Mouse (Mus musculus) lung, postnatal 0 days (tissue): ENCODE measurements around the gene Agfg1. TPM values are rescaled to one million over a fixed set of nuclear protein-coding genes. Genes with fewer than 3 reads are reported as not detected.
"Not testable (repeated sequence)": the region's sequence is repeated elsewhere in the genome, so short reads cannot be mapped to it uniquely, and the experiment has no call there.

Experiments used
- ATAC-seq: fragments of 200-750 bp; cut with Nextera tagmentation; 2 replicates; pipeline ENCODE4 v1.8.0; 2017; ENCODE audit warnings: moderate library complexity
- DNase-seq: peaks from one replicate; pipeline ENCODE4 v3.0.0-alpha.2; 2016; ENCODE audit warnings: low spot score
- H3K27ac ChIP-seq: fragments of 300-500 bp; sonication (generic); 2 replicates; pipeline ENCODE4 v1.5.1; 2014; ENCODE audit warnings: antibody characterized with exemption, mild to moderate bottlenecking, low read length, mixed read lengths
- H3K27me3 ChIP-seq: fragments of 300-500 bp; sonication (generic); replicated peaks from 2 replicates; pipeline ENCODE4 v1.6.1; 2014; ENCODE audit warnings: low read length, mixed read lengths; ENCODE audit not compliant: insufficient read depth
- H3K36me3 ChIP-seq: fragments of 300-500 bp; sonication (generic); 2 replicates; pipeline ENCODE4 v1.6.1; 2014; ENCODE audit warnings: low read length, mixed read lengths; ENCODE audit not compliant: insufficient read depth
- H3K4me1 ChIP-seq: fragments of 300-500 bp; sonication (generic); 2 replicates; pipeline ENCODE4 v1.6.1; 2014; ENCODE audit warnings: antibody characterized with exemption, low read depth, low read length, mixed read lengths; ENCODE audit not compliant: insufficient read depth
- H3K4me2 ChIP-seq: fragments of 300-500 bp; sonication (generic); replicated peaks from 2 replicates; pipeline ENCODE4 v1.6.1; 2014; ENCODE audit warnings: low read depth, mild to moderate bottlenecking, low read length, moderate library complexity, mixed read lengths
- H3K4me3 ChIP-seq: fragments of 300-500 bp; sonication (generic); 2 replicates; pipeline ENCODE4 v1.5.1; 2014; ENCODE audit warnings: low read depth, low read length
- H3K9ac ChIP-seq: fragments of 300-500 bp; sonication (generic); replicated peaks from 2 replicates; pipeline ENCODE4 v1.6.1; 2014; ENCODE audit warnings: low read depth, mild to moderate bottlenecking
- H3K9me3 ChIP-seq: fragments of 300-500 bp; sonication (generic); 2 replicates; pipeline ENCODE4 v1.6.1; 2016; ENCODE audit warnings: low read length, mixed read lengths
- CTCF ChIP-seq: IDR thresholded peaks from 2 replicates; pipeline ENCODE4 v1.5.1; 2016; ENCODE audit warnings: antibody characterized with exemption, mild to moderate bottlenecking
- EP300 ChIP-seq: IDR thresholded peaks from 2 replicates; pipeline ENCODE4 v1.6.1; 2016; ENCODE audit warnings: antibody characterized with exemption, mild to moderate bottlenecking, control low read depth
- WGBS: fragments of 180-500 bp; shearing (Covaris S2); extraction: QIAGEN DNeasy Blood & Tissue Kit; methylation state at CpG from one replicate; pipeline ENCODE4 v1.1.7; 2014; 5-methylcytosine and 5-hydroxymethylcytosine counted together
- microRNA-seq: library from miRNA; unstranded; fragments of <30 nt; microRNA quantifications from one replicate; pipeline ENCODE4, GENCODE M21; 2016
- polyA plus RNA-seq: library from polyadenylated mRNA; unstranded; fragments of >200 nt; fragmentation: Nextera tagmentation; extraction: Ambion mirVana; gene quantifications from 2 replicates; pipeline ENCODE4 v1.2.1, GENCODE M21; 2015

Gene Agfg1
- polyA plus RNA-seq, 1 experiment from 2014 or later, result 28.3 TPM

DNA sequence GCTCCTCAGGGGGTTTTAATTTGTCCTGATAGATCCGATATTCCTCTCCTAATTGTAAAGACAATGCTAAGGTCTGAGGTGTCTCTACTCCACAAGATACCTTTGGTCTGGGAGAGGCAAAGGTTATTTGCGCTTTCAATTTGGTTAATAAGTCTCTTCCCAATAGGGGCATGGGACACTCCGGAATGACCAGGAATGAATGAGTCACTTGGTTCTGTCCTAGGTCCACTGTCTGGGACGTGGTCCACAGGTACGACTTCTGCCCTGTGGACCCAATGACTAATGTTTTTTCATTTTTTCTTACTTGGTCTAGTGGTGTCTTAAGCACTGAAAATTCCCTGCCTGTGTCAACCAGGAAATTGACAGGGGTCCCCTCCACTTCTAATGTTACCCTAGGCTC lies 99.4 kb downstream of the Agfg1 start:
- ATAC-seq (no peak), DNase-seq (no peak)
- Histone ChIP-seq H3K9me3 (no peaks in the 10 kb centered on the region), H3K27me3 (no peaks in the 10 kb centered on the region), H3K27ac (no peak overlapping the region), H3K4me1 (no peaks in the 10 kb centered on the region), H3K4me2 (no peak overlapping the region), H3K36me3 (no peaks in the 10 kb centered on the region), H3K4me3 (no peak overlapping the region), H3K9ac (no peak overlapping the region)
- no peak for TF ChIP-seq CTCF
- TF ChIP-seq EP300, result no peak
- 92% methylated on average over 5 of the region's 5 CpGs for WGBS

DNA sequence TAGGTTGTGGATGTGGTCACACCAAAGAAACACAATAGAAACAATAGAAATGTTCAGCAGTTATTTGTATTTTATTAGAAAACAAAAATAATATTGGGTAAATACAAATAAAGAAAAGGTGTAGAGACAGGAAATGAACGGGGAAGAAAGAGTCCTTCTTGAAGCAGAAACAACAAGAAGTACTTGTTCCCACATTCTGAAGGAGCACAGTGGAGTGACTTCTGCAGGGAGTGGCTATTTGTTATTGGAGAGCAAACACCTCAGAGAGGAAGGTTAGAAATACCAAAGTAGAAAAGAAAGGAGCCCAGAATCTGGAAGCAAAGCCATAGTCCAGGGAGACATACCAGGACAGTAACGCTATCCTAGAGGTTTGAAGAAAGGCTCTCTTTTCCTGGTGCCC lies 103.2 kb downstream of the Agfg1 start:
- TF ChIP-seq EP300, result peak; percentile 73

DNA sequence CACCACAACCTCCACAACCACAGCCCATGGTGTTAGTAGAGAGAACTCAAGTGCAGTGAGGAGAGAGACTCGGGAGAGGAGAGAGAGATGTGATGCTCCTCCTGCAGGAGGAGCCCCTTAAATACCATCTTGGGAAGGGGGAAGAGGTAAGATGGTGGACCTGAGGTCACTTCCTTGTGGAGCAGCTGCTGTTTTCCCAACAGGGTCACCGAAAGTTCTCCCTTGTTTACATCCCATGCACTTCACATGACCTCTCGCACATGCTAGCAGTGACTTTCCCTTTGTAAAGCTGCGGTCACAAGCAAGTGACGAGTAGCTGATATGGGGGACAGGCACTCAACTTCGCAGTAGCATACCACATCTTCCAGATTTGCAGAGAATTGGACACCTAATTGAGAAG lies 104.0 kb downstream of the Agfg1 start, which contains the start of gene A030003K21Rik:
TSS of gene A030003K21Rik (minus strand) at position 94 of the 400 bp plus-strand sequence.
- not testable (repeated sequence) for H3K9me3 ChIP-seq, H3K4me2 ChIP-seq, DNase-seq, H3K4me1 ChIP-seq, H3K9ac ChIP-seq, H3K4me3 ChIP-seq, H3K27me3 ChIP-seq, H3K36me3 ChIP-seq, H3K27ac ChIP-seq
- WGBS, result no CpG with 5 or more reads among the region's 6 CpGs
- ATAC-seq, result peak; percentile 59

More for the DNA sequence above, 103.2 kb downstream of the Agfg1 start:
- H3K4me1 ChIP-seq, H3K9ac ChIP-seq, H3K9me3 ChIP-seq, H3K36me3 ChIP-seq, H3K27me3 ChIP-seq, H3K27ac ChIP-seq, H3K4me3 ChIP-seq, H3K4me2 ChIP-seq: not testable (repeated sequence)
- peak; percentile 90 for ATAC-seq
- peak; percentile 77 for DNase-seq
- WGBS, result 34% methylated on average over 1 of the region's 2 CpGs

DNA sequence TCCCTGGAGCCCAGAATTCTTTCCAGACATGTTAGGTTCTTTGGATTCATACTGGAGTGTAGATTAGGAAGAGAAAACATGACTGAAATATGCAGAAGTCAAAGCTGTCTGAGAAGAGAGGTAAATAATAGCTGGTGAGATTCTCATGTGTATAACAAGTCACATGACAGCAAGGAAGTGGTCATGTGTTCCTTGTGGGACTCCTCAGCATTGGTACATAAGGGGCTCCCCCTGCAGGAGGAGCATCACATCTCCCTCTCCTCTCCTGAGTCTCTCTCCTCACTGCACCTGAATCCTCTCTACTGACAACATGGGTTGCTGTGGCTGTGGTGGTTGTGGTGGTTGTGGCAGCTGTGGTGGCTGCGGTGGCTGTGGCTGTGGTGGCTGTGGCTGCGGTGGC lies 106.7 kb downstream of the Agfg1 start:
- not testable (repeated sequence) for H3K4me2 ChIP-seq, H3K4me1 ChIP-seq, H3K27me3 ChIP-seq, ATAC-seq, H3K36me3 ChIP-seq, DNase-seq, H3K9ac ChIP-seq, H3K27ac ChIP-seq, H3K4me3 ChIP-seq, H3K9me3 ChIP-seq
- WGBS, result 100% methylated on average over 2 of the region's 2 CpGs
- 0 out of 2 replicates have a peak, but pooled peaks have one; percentile 5 for TF ChIP-seq CTCF

DNA sequence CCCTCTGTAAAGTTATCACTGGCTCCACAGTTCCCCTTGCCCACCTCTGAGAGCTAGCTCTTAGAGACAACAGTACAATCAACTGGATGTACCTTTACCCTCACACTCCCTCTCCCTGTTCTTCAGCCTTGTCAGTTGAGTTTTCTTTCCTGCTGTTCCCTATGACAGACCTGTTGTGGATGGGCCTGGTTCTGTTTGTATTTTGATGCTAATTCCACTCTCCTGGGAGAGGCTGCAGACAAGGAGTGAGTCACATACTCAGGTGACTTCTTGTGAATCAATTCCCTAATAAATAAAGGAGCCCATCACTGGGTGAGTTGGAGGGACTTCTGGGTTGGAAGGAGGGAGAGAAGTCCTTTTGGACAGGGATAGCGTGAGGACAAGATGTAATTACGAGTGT lies 109.3 kb downstream of the Agfg1 start:
- Histone ChIP-seq H3K36me3 (no peaks in the 10 kb centered on the region), H3K9ac (no peak overlapping the region), H3K4me1 (no peaks in the 10 kb centered on the region), H3K9me3 (no peaks in the 10 kb centered on the region), H3K4me3 (no peak overlapping the region), H3K27ac (no peak overlapping the region), H3K4me2 (no peak overlapping the region), H3K27me3 (no peaks in the 10 kb centered on the region)
- 79% methylated on average over 2 of the region's 2 CpGs for WGBS
- DNase-seq (no peak), ATAC-seq (no peak)
- TF ChIP-seq CTCF, result no peak
- no peak for TF ChIP-seq EP300

Small RNA genes within 50 kb of the gene (microRNA-seq; reads per million reads assigned to microRNA genes)
- not detected for gene Gm22396

Other genes with a start within 250 kb of the Agfg1 start
- 170 and 180 TPM in 2 replicates for gene Mff, start 114.6 kb upstream of the Agfg1 start, polyA plus RNA-seq
- gene Tm4sf20, start 71.0 kb upstream of the Agfg1 start, polyA plus RNA-seq, result 0.07 TPM in 1 of 2 replicates, not detected in the other
- not detected in 2 replicates for gene Gm47791, start 68.2 kb upstream of the Agfg1 start, polyA plus RNA-seq
- gene A030005L19Rik, start 73.8 kb downstream of the Agfg1 start, polyA plus RNA-seq, result not detected in 2 replicates
- not detected in 2 replicates for gene A030014E15Rik, start 85.4 kb downstream of the Agfg1 start, polyA plus RNA-seq
- not detected in 2 replicates for gene Gm6217, start 91.9 kb downstream of the Agfg1 start, polyA plus RNA-seq
- not detected in 2 replicates for gene A030003K21Rik, start 103.9 kb downstream of the Agfg1 start, polyA plus RNA-seq
- gene Gm7544, start 116.5 kb downstream of the Agfg1 start, polyA plus RNA-seq, result not detected in 2 replicates
- not detected in 2 replicates for gene Gm47955, start 120.8 kb downstream of the Agfg1 start, polyA plus RNA-seq
- gene Gm47959, start 161.1 kb downstream of the Agfg1 start, polyA plus RNA-seq, result not detected in 2 replicates
- gene Slc19a3, start 199.0 kb downstream of the Agfg1 start, polyA plus RNA-seq, result 2.1 and 2.5 TPM in 2 replicates
- gene Krtap28-10, start 203.0 kb downstream of the Agfg1 start, polyA plus RNA-seq, result not detected in 2 replicates
- gene Gm47969, start 205.4 kb downstream of the Agfg1 start, polyA plus RNA-seq, result 0.45 and 1.0 TPM in 2 replicates
- gene A030005K14Rik, start 219.9 kb downstream of the Agfg1 start, polyA plus RNA-seq, result not detected in 2 replicates
- gene Krtap28-13, start 221.4 kb downstream of the Agfg1 start, polyA plus RNA-seq, result 0.16 TPM in 1 of 2 replicates, not detected in the other